Mouse (Mus musculus) stomach, postnatal 0 days (tissue): ENCODE measurements around the gene Rasa4.

Experiments used
- CTCF ChIP-seq: IDR thresholded peaks from 2 replicates; pipeline ENCODE4 v1.5.1; 2016; ENCODE audit warnings: antibody characterized with exemption, low read depth, mild to moderate bottlenecking, moderate library complexity
- EP300 ChIP-seq: optimal IDR thresholded peaks from 2 replicates; pipeline ENCODE3; 2016; ENCODE audit warnings: antibody characterized with exemption

- TF ChIP-seq EP300 (no peak), CTCF (no peak)
Observed at GRCm38 (mm10) chr5:136139393-136139792, 55.7 kb downstream of the Rasa4 start.
